Mouse (Mus musculus): ENCODE measurements around the gene Gart. TPM values are rescaled to one million over a fixed set of nuclear protein-coding genes. Genes with fewer than 3 reads are reported as not detected.

The Gart gene
- total RNA-seq, 2 experiments from 2014 or later = 45.2 to 54.1 TPM

- no peak for DNase-seq
- intact Hi-C loops (cut with DNase I; ENCODE audit: low total_unique reads) = no loop called here
These were observed 61.1 kb downstream of the Gart start for GRCm38 (mm10) chr16:91585617-91586016.

GRCm38 (mm10) chr16:91582307-91582706, 64.4 kb downstream of the Gart start:
- DNase-seq = no peak
- intact Hi-C loops (cut with DNase I; ENCODE audit: low total_unique reads) = no loop called here

DNA sequence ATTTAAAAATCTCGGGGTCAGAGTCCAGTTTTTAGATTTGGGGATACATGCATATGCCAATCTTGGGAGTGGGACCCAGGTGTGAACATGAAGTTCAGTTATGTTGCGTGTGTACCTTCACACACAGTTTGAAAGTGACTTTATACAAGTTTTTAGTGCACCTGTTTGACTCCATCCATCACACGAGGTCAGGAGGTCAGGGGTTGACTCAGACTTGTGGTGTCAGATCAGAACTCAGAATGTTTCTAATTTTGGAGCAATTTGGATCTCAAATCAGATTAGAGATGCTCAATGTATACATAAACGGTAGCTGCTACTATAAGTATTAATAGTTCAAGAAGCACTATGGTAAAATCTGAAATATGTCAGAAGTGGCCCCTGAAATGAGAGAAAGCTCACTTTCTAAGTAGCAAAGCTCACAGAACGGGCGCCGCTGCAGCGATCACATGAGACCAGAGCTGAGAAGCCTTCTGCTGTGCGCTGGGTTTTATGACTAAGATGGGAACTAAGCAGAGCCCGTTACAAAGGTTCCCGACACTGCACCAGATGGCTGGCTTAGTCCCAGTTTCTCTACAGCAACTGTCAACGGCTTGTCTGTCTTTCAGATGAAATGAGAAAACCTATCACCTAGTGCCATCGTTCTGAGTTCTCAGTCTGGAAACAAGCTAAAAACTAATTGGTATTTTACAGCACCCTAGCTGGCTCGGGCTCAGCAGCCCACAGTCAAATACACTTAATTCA, 67.6 kb downstream of the Gart start:
- intact Hi-C loops (cut with DNase I; ENCODE audit: low total_unique reads) = no loop called here
- no peak for DNase-seq

GRCm38 (mm10) chr16:91575151-91575550, 71.6 kb downstream of the Gart start:
- no peak for DNase-seq
- intact Hi-C loops (cut with DNase I; ENCODE audit: low total_unique reads) = no loop called here

Other genes with a start within 250 kb of the Gart start
- 10 to 100 TPM in 1 of 2 experiments, 1 to 10 TPM in 1; 9.0 to 10.1 TPM for gene Il10rb, start 240.8 kb downstream of the Gart start, total RNA-seq (2021)
- gene Ifnar1, start 161.7 kb downstream of the Gart start, total RNA-seq (2021) = 10 to 100 TPM; 26.1 to 28.7 TPM
- gene Ifngr2, start 99.9 kb downstream of the Gart start, total RNA-seq (2021) = 10 to 100 TPM; 51.4 to 54.4 TPM
- 10 to 100 TPM; 16.0 to 16.9 TPM for gene Tmem50b, start 49.2 kb downstream of the Gart start, total RNA-seq (2021)
- 1 to 10 TPM; 6.6 to 8.5 TPM for gene Dnajc28, start 27.9 kb downstream of the Gart start, total RNA-seq (2021)
- gene Son, start 554 bp upstream of the Gart start, total RNA-seq (2021) = 10 to 100 TPM; 95.5 to 96.9 TPM
- gene Donson, start 41.8 kb upstream of the Gart start, total RNA-seq (2021) = 1 to 10 TPM; 1.6 to 1.8 TPM
- 10 to 100 TPM; 13.3 to 13.8 TPM for gene Cryzl1, start 82.0 kb upstream of the Gart start, total RNA-seq (2021)
- 10 to 100 TPM; 45.6 to 52.0 TPM for gene Itsn1, start 82.3 kb upstream of the Gart start, total RNA-seq (2021)

Measured in gastrocnemius, postnatal 14 days (tissue).